Mouse (Mus musculus): ENCODE data around the gene Thsd7a. TPM values are rescaled to one million over a fixed set of nuclear protein-coding genes. Genes with fewer than 3 reads are reported as not detected.

The Thsd7a gene
- total RNA-seq (2015) (0.05 TPM in 1 of 2 replicates, not detected in the other), total RNA-seq (2017) (0.51 TPM in 1 of 2 replicates, not detected in the other)

DNA sequence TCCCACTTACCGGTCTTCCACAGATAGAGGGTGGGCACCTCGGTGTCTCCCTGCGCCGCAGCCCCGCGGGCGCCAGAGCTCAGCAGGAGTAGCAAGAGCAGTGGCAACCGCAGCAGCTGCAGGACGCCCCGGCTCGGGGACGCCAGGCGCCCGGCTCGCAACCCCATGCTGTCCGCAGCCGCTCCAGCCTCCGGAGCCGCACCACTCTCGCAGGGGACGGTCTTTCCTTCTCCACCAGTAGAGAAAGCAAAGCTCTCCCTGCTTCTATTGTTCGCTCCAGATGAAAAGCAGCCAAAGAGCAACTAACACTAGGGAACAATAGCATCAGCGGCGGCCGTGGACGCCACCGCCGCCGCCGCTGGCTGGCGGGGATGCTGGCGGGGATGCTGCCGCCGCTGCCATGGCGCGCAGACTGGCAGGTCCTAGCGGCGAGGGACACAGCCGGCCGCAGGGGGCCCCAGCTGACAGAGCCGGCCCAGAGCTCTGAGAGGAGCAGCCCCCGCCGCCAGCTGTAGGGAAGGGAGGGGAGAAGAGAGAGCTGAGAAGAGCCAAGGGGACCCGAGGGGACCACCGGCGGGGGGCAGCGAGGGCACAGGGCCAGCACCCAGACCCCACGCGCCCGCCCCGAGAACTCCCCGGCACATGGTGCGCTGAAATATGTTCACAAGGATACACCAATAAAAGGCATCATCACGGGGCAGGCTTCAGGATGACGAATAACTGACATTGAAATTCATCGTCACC lies at the start of gene Thsd7a:
TSS of gene Thsd7a (minus strand) at position 624 of the 744 bp plus-strand sequence.
- ATAC-seq (ENCODE audit: poor library complexity, severe bottlenecking): no peak

- no peak for ATAC-seq (ENCODE audit: poor library complexity, severe bottlenecking)
Observed at GRCm38 (mm10) chr6:12787129-12787528, 37.9 kb upstream of the Thsd7a start.

- no peak for ATAC-seq (ENCODE audit: poor library complexity, severe bottlenecking)
Observed at GRCm38 (mm10) chr6:12786378-12786982, 37.3 kb upstream of the Thsd7a start.

DNA sequence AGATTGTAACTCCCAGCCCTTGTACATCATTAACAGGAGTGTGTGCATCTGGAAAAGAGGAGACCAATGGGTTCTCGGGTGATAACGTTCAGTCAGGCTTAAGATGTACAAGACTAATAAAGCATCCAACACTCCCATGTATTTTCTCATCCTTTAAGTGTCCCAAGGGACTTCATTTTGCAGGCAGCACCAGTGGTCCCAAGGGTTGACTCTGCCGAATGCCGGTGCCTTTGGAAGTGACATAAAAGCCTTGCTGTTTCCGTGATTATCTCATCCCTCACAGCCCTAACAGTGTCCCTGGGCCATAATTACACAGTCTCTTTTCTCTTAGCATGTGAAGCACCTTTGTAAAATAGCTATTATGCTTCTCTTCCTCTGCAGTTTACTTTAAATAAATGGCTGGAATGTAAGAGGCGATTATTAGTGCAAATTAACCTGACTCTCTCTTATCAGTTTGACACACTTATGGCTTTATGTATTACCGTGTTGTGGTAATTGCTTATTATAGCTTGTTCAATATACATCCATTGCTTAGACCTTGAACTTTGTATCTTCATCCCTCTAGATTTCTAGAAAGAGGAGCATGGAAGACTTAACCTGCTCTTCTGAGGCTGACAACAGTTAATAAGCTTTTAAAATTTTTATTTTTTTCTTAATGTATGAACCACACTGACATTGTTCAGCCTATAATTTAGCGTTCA lies 35.9 kb upstream of the Thsd7a start:
- no peak for ATAC-seq (ENCODE audit: poor library complexity, severe bottlenecking)

DNA sequence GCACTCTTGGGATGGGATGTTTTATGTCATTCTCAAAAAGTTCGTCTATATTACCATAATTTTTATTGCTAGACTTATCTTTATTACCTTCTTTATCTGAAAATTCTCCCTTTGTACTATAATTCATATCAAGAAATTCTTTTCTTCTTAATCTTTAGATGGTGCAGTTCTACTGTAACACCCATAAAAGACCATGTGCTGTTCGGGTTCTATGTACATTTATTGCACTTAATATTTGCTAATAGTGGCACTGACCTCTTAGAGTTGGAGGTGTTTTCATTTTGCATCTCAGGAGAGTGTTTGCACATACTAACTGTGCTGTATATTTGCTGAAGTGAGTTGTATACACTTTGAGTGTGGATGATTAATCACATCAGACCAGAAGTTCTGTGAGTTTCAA lies 23.6 kb upstream of the Thsd7a start:
- no peak for ATAC-seq (ENCODE audit: poor library complexity, severe bottlenecking)

DNA sequence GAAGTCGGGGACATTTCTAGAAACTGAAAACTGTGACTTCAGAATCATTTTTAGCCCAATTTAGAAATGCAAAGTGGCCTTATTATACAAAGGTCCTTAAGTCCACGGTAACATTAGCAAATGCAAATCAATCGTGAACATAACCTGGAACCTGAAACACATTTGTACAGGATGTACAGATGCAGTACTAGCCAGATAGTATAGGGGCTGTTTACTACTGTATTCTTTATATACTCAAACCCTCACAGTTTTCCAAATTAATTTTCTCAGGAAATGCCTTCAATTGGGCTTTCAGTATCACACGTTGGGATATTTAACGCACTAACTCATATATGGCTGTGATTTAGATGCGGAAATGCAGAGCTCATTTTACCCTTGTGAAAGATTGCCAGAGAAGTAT lies 16.0 kb upstream of the Thsd7a start:
- no peak for ATAC-seq (ENCODE audit: poor library complexity, severe bottlenecking)

GRCm38 (mm10) chr6:12764606-12765005 lies 15.4 kb upstream of the Thsd7a start:
- no peak for ATAC-seq (ENCODE audit: poor library complexity, severe bottlenecking)

DNA sequence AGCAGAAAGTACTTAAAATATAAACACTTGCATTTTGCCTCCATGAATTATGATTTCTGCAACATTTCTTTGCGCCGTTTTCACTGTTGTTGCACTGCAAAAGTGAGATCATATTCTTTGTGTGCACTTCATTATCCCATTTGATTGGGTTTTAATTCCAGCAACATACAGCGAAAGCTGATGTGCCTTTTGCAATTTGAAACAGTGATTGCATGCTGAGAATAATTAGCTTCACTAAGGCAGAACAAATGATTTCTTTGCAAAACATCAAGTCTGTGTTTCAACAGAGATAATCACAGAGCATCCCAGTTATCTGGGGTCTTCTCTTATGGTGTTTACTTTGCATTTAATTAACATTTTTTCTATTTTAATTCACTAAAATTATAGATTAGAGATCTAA lies 14.6 kb upstream of the Thsd7a start:
- ATAC-seq (ENCODE audit: poor library complexity, severe bottlenecking): no peak

DNA sequence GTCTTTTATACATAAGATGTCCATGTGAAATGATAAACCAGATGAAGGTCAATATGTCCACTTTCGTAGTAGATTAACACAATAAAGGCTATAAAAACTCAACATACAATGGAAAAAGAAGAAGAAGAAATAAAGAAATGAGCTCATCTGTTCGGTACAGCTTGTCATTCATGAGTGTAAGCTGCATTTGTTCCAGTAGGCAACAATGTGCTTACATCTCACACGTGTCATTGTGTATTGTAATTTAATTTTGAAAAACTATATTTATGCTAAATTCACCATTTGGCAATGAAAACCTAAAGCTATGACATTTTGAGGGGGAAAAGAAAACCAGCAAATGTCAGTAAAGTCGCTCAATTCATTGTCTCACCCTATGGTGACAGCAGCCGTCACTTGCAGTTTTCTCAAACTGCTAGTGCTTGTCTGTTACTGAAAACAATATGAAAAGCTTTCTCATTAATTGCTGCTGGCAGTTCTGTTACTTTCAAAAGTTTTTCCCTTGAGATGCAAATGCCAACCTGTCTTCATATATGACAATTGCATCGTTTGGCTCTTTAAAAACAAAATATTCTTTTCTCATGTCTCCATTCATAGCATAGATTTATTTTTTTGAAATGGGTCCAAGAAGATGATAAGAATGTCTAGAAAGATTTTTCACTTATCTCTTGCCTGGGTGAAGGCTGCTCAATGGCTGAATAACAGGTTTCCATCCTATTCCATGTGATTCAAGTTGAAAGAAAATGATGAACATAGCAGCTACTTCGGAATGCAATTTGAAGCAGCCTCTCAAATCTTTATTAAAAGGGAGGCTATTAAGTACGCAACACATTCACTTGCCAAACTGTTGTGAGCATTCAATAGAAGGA lies 10.4 kb upstream of the Thsd7a start:
- no peak for ATAC-seq (ENCODE audit: poor library complexity, severe bottlenecking)

DNA sequence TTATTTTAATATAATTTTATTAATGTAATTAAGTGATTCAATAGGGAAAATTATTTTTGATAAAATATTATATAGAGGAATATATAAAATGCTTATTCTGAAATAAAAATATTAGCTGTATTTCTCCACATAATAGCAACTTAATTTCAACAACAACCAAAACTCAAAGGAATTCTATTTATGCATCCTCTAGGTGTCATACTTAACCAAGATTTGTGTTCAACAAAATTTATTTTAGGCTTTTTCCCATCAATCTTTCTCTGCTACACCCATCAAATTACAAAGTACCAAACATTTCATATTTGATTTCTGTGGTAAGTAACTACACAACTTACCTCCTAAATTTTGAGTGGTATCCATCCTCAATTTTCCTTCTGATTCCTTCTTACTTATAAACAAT lies 3.1 kb upstream of the Thsd7a start:
- ATAC-seq (ENCODE audit: poor library complexity, severe bottlenecking): no peak

DNA sequence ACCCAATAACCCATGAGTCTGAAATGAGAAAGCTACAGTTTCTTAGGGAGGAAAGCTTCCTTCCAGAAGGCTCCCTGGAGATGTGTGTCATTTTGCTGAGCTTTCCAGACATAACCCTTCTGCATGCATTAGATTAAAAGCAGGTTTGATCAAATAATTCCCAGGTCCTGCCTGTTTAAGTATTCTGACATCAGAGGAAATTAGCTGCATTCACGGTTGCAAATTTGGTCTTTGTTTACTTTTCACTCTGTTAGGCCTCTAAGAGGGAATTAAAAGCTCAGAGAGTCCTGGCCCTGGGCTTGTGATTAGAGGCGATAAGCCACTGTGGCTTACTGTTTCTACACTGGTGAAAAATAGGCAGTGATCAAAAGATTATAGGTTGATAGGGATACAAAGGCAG lies 1.2 kb upstream of the Thsd7a start:
- ATAC-seq (ENCODE audit: poor library complexity, severe bottlenecking): no peak

DNA sequence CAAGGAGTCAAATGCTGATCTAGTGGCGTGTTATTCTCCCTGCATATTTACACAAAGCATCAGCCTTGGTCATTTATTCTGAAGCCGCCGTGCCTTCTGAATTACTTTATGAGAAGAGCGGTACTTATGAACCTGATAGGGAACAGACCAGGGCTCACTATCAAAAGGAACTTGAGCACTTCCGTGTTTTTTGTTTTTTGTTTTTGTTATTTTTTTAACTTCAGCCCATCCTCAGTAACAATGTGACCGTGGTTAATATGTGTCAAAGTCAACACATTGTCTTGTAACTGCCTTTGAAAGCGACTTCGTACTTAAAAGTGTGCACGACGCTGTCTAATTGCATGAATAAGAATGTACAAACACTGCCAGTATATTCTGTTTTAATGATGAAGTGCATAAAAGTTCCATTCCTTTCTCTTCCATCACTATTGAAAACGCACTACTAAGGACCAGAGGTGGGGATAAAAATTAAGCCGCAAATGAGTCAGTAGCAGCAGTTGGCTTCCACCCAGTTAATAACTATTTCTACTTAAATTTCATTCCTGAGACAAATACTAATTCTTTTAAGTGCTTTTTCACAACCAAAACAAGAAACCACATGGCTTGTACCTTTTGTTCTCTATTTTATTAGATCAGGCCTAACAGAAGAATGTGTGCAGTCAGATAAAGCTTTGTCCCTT lies 461 bp upstream of the Thsd7a start:
- no peak for ATAC-seq (ENCODE audit: poor library complexity, severe bottlenecking)

- no peak for ATAC-seq (ENCODE audit: poor library complexity, severe bottlenecking)
Observed at GRCm38 (mm10) chr6:12748454-12748786, 790 bp downstream of the Thsd7a start.

DNA sequence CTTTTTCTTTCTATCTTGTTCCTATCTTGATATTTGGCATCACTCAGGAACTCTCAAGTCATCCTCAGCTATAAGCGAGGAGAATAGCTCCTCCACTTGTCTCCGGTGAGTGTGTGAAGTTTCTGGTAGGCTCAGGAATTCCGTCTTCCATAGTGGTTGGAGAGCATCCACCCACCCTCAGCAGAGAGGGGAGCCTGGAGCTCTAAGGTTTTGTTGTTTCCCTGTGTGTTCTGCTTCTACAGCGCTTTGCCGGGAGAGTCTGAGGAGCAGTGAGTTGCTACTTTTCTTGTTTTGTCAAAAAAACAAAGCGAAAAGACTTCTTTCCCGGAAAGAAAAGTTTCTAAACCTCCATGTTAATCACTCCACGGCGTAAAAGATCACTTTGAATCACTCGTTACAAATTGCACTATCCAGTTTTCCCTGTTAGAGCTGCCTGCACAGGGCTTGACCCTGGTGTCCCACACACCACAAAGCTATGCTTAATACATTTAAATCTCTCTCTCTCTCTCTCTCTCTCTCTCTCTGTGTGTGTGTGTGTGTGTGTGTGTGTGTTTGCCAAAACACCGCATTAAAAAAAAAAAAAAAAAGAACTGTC lies 1.3 kb downstream of the Thsd7a start:
- no peak for ATAC-seq (ENCODE audit: poor library complexity, severe bottlenecking)

- ATAC-seq (ENCODE audit: poor library complexity, severe bottlenecking): no peak
Observed at GRCm38 (mm10) chr6:12742791-12743190, 6.4 kb downstream of the Thsd7a start.

- ATAC-seq (ENCODE audit: poor library complexity, severe bottlenecking): no peak
Observed at GRCm38 (mm10) chr6:12733924-12734323, 15.3 kb downstream of the Thsd7a start.

DNA sequence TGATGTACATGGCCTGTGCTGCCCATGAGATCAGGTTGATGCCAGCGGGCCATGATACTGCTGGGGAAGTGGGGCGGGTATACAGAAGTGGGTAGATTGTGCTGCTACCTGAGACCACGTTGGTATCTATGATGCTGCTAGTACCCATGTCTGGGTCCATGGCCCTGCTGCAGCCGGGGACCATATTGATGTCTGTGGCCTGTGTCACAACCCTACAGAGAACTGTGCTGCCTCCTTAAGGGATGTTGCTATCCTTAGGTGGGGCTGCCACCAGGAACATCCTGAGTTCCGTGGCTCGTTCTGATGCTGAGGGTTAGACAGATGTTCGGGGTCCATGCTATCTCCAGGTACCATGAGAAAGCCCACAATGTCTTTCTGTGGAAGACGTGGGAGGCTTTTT lies 33.1 kb downstream of the Thsd7a start:
- no peak for ATAC-seq (ENCODE audit: poor library complexity, severe bottlenecking)

DNA sequence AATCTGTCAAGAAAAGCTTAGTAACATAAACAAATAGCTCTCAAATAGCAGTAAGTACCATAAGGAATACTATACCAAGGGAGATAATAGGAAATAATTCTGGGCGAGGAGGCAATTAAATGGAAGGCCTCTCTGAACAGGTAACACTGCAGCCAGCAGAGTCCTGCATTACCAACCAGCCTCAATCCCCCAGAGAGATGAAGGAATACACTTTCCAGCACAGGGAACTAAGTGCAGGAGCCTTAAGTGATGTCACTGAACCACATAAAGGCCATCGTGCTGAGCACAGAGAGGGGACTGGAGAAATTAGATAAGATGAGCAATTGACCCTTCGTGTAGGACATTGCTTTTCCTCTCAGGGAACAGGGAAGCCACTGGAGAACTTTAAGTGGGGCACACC lies 36.6 kb downstream of the Thsd7a start:
- ATAC-seq (ENCODE audit: poor library complexity, severe bottlenecking): no peak

- ATAC-seq (ENCODE audit: poor library complexity, severe bottlenecking): no peak
Observed at GRCm38 (mm10) chr6:12702925-12703324, 46.3 kb downstream of the Thsd7a start.

DNA sequence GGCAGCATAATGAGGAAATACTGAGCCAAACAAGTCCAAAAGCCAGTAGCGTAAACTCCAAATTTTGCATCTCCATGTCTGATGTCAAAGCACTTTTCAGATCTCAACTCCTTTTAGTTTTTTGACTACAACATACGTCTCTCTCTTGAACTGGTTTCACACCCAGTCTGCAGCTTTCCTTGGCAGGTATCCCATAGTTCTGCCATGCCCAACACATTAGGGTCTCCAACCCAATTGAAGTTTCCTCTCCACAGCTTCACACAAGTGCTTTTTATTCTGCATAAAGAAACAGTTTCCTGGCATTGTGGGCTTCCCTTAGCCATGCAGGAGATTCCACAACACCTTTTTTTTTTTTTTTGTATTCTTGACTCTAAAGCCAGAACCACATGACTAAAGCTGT lies 50.1 kb downstream of the Thsd7a start:
- ATAC-seq (ENCODE audit: poor library complexity, severe bottlenecking): no peak

Measured in megakaryocyte, adult 5-6 weeks (primary cell).